Mouse (Mus musculus) right cerebral cortex, adult 2 months (tissue): ENCODE results near the gene Phf21a.
"Not testable (repeated sequence)": the region's sequence is repeated elsewhere in the genome, so short reads cannot be mapped to it uniquely, and the experiment has no call there.

Experiments
- DNase-seq, 2 experiments: peaks; one replicate each; pipeline ENCODE4 v3.0.0; 2021 to 2022; ENCODE audit warnings: low spot score in 2 of 2

The Phf21a gene

DNA sequence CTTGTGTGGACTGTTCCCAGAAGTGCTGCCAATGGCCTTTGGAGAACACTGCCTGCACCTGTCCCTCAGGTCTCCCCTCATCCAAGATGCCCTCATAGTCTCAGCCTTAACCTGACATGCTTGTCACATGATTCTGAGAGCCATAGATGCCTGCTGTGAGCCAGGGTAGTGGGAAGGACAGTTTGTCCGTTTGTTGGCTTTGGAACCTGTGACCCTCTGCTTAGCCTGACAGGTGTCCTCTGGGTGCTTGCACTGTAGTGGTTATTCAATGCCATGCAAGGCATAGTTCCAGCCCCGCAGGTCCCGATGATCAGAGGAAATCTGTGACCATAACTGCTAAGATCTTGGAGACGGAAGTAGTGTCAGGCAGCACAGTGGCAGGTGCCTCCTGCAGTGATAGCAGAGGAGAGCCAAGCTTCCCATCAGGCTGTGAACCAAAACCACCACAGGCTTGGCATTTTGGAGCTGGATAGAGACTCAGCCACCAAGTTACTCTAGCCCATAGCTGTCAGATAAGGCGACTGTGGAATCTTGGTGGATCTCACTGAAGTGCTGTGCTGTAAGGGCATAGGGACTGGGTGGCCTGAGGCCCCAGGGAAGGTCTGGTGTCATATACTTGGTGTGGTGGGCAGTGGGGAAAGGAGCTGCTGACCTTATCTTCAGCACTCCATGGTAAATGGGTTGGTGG is 289.1 kb downstream of the Phf21a start, which contains the start of gene 1700029I15Rik:
Gene 1700029I15Rik (plus strand): TSS at position 638 of the 688 bp plus-strand sequence.
- no peak for DNase-seq

DNA sequence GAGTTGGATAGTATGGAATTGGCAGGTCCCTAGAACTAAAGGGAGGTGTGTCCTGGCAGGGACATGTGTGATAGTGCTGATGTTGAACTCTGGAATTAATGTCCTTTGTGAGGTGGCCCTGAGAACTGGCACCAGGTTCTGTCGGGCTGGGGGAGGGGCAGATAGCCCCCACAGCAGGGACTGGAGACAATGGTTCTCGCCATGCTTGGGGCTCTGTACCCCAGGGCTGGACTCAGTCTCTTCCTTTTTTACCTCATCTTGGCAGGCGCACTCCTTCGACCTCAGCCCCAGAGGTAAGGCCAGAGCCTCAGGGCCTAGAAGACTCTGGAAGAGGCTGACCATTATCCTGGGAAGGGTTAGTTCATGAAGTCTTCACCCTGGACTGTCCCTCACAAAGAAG is 289.8 kb downstream of the Phf21a start:
- no peak for DNase-seq

DNA sequence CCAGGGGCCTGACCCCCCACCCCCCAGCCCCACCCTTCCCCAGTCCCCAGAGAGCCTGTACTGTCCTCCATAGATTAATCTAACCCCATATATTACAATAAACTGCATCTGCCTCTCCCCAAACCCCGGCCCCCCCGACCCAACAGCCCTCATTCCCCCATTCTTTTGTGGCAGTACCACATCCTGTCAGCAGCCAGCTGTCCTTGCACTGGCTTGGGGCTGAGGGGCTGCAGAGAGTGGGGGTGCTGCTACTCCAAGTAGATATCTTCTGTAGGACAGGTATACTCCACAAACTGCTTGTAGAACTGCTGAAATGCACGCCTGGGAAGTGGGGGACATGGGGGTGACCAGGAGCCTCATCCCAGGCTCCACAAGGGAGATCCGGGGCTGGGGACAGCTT is 291.2 kb downstream of the Phf21a start:
- DNase-seq, result no peak

DNA sequence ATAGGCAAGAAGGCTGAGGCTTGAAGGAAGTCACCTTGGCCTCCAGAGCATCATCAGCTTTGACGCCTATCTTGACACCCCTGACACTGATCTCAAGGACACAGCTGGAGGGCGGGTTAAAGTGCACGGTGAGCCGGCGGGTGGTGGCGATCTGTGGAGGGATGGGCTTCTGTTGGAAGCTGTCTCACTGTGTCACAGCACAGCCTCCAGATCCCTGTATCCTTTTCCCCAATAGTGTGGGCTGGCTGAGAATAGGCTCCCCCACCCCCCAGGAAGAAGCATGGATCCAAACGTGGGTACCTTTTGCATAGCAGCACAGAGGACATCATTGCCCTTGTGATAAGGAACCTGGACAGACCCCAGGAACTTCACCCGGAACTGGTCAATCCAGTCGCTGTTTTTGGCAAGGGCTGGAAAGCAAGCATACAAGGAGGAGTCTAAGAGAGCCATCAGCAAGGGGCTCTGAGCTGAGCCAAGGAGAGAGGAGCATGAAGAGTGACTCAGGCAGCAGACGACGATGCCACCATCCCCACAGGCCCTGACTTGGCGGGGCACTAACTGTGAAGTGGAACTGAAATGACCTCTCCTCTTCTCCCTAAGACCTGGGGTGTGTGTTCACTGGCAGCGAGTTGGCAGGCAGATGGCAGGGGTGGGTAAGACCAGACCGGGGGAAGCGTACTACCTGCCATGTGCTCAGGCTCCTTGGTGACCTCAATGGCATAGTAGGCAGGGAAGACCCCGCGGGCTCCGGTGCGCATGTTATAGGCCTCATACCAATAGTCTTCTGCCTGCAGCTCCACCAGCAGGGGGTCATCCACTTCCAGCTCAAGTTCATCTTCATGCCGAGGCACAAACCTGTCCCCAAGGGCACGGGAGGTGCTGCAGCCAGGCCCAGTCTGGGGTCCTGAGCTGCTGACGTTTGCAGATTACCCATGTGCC is 292.5 kb downstream of the Phf21a start:
- no peak for DNase-seq

DNA sequence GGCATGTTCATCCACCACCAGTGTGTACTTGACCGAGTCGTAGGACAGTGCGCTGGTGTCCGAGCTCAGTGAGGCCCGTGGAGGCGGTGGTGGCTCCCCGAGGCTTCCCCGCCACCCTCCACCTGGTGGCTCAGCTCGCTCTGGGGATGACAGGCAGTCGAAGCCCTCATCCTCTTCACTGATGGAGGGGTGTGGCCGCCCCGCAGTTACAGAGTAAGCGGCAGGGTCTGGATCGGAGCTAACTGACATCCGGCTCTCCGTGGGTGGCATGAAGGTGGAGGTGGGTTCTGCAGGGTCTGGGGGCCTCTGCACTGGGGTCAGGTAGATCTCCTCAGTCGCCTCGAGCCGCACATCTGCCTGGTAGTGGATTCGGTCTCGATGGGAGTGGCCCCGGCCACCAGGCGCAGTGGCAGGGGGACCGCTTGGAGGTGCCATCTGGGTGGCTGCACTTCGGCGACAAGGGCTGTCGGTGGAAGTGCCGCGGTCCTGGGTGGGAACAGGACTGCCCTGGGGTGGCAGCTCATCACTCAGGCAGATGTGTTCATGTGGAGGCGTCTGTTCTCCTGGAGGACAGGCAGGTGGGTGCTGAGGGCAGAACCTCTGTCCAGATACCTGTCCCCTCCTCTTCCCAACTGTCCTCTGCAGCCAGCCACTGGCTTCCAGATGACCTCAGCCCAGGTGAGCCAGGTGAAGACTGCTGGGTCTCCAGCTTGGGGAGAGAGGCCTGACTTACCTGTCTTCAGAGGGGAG is 294.1 kb downstream of the Phf21a start:
- DNase-seq, result no peak

DNA sequence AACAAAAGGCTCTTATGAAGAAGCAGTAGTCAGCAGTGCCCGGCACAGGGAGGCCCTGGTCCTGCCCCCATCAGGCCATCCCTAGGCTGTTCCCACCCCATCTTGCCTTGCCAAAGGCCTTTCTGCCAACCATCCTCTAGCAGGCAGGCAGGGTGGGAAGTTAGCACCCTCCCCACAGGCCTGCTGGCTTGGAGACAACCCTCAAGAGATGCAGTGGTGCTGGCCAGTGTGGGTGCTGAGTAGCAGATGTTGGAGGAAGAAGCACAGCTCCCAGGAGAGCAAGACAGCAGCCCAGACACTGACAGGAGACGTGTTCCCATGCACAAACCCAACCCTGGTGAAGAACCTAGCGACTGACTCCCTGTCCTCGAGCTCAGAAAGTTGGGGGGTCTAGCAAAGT is 294.7 kb downstream of the Phf21a start:
- DNase-seq, result peak; percentile 65 to 73

DNA sequence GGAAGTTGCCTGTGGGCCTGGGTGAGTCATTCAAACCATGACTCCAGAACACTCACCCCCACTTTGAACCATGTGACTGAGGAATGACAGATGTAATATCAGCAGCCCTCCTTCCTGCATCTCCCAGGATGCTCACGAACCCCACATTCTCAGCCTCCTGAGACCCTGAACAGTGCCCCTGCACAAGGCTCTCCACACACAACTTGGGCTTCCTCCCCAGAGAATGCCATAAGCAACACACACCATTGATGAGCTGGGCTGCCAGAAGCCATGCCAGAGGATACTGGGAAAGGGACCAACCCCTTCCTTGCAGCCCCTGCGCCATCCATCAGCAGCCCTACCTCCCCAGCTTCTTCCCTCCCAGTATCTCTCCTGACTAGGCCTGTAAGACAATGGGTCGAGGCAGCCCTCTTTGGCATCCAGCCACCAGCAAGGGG is 295.2 kb downstream of the Phf21a start:
- no peak for DNase-seq

DNA sequence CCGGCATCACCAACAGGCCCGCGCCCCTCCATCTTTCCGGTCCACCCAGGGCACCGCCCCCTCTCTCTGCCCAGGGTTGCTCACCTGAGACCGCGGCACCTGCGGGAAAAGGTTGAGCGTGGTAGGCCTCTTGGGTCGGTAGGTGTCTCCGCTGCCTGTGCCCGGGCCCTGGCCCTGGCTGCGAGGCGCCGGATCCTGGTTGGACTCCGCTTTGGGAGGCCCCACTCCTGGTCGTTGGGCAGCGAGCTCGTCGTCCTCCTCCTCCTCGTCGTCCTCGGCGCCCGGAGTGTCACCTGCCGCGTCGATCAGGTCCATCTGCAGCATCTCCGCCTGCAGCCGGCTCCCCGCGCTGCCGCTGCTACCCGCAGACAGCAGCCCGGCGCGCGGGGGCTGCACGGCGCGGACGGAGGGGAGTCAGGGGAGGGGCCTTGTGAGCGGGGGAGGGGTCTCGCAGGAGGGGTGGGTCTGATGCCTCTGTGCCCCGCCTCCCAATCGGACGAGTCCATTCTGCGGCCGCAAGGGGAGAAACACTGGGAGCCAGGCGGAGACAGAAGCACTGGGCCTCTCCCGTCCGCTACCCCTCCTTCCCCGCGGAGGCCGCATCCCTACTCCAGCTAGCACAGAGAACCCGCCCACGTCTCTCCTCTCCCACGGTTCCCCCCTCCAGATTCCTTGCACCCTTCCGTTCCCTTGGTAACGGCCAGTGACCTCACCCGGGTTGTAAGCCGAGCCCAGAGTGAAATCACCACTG is 296.1 kb downstream of the Phf21a start:
- DNase-seq, result peak; percentile 92 to 94

DNA sequence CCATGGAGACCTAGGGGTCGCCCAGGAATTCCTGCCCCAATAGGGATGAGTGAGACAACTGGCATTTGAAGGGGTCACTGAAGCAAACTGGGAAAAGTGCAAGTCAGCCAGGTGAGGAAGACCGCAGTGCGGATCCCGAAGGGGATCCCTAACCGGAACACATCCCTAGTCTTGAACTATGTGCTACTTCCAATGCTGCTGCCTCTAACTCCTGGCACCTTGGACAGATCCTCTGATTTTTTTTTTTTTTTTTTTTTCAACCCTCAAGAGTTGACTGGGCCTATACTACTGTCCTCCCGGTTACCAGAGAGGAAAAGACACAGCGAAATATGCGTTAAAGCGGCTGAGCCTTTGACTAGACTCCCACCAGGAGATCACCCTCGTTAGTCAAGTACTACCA is 296.7 kb downstream of the Phf21a start:
- no peak for DNase-seq

DNA sequence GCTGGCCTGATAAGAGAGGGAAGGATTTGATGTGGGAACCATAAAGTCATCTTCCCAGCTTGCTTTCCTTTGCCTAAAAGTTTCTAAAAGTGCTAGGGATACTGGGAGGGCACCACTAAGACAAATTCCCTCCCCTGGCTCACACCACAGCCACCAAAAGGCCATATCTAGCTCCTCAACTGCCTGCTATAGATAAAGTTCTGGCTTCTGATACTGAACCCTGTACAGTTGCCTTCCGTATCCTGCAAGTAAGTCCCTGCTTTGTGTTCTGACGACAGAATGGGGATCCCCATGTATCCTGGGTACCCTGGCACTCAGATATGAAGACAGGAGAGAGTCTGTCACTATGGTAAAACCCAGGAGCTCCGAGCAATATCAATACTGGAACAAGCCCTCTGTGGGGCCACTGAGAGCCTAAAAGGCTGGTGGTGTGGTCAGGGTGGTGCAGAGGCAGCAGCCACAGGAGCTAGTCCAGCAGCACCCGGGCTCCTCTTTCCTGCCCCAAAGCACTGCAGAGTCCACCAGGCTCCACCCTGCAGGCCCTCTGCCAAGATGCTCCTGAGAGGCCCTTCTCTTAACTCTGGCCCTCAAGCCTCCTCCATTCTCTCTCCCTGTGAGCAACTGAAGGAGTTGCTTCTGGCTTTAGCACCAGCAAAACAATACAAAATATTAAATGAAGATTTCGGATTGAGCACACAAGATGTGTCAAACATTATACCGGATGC is 297.5 kb downstream of the Phf21a start:
- no peak for DNase-seq

DNA sequence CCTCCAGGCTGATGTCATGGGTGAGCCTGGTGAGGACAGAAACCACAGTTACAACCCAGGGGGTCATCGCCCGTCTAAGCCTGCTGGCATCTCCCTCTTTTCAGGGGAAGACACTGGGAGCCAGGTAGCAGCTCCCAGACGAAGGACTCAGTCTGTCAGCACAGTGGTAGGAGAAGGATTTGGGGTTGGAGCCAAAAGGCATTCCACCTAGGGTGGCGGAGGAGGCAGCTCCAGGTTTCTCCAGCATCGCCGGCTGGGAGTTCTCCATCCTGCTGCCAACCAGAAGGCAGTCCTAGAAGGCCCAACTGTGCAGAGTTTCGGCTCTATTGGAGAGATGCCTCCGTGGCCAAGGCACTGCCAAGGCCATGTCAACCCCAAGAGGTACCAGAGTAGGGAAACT is 298.2 kb downstream of the Phf21a start:
- peak in 1 of 2 experiments; percentile 56 for DNase-seq

DNA sequence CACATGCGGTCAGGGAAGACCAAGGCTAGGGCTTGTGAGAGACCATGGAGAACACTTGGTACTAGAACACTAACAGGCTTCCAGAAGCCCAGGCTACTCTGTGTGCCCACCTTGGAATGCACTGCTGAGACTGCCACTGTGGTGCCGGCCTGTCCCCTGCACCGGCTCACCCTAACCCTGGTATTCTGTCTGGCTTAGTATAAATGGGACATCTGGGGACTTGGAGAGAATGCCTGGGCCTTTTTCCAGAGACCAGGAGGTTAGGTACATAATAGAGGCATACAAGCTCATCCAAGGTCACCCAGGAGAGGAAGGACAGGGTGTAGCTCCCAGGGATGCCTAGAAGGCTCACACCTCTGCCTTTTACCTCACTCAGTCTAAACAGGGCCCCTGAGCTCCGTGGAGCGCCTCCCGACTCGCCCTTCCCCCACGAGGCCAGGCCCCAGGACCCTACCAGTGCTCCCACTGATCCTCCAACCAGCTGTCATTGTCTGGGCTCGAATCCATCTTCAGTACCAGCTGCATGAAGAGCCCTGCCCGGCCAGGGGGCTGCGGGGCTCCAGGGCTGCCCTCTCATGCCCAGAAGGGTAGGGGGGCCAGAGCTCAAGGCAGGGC is 298.9 kb downstream of the Phf21a start:
- DNase-seq, result no peak

DNA sequence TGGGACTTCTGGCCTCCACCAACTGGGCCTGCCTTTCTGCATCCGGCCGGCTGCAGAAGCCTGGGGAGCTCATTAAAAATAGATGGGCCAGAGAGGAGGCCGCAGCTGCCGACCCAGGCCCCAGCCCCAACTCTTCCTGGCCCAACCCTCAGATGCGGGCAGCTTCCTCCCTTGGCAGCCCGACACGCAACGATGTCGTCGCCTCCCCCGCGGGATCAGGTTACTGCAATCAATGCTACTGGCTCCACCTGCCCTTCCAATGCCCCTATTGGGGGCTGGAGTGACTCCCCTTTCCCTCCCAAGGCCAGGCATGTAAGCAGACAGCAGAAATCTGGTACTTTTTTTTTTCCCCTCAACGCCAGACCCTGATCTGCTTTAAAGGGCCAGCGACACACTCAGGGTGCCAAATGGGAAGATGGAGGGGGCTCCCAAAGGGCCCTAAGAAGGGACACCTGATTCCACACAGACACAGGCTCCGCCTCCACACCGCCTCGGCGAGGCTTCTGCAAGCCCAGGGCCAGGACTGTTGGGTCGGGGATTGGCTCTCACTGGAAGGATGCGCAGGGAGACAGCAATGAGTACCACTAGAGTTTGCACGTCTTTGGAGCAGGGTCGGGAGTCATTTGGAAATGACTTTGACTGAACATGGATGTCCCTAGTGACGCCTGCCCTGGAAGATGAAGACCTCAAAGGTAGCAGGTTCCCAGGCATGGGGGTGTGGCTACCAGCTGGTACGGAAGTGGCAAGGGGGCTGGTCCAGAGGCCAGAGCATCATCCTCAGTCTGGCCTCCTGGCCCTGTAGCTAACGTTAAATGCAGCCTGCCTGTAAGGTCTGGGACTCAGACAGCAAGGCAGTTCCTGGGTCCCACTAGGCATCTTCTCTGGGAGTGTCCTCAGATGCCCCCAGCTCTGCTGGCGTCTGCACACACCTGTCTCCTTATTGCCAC is 299.7 kb downstream of the Phf21a start:
- DNase-seq, result no peak

DNA sequence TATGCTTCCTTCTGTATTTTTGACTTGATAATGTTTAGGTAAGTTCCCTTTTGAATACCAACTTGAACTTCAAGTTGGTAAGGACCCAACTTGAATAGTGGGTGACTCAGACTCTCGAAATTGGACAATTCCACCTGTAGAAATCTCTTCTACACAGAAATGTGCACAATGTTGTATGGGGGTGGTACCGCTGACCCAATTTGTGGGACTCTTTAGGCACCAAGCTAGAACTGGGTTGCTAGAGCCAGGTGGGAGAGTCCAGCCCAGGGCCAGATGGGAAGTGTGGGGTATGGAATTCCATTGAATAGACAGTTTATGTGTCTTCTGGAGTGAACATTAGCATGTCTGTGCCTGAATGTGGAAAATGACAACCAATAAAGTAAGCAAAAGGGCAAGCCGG is 302.6 kb downstream of the Phf21a start:
- no peak for DNase-seq

DNA sequence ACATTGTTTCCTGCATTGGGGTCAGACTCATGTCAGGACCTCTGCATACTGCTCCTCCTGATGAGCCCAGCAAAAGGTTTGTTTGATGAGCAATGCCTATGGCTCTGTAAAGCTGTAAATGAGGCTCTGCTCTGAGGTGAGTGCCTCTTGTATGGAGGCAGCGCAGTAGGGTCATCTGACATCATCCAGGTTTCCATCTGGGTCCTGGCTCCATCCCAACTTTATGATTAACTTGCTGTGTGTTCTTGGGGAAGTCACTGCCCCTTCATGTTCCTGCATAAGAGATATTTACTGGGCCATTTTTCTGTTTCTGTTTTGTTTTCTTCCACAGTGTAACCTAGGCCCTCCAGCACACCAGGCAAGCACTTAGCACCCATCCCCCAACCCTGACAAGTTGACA is 304.5 kb downstream of the Phf21a start:
- no peak for DNase-seq

DNA sequence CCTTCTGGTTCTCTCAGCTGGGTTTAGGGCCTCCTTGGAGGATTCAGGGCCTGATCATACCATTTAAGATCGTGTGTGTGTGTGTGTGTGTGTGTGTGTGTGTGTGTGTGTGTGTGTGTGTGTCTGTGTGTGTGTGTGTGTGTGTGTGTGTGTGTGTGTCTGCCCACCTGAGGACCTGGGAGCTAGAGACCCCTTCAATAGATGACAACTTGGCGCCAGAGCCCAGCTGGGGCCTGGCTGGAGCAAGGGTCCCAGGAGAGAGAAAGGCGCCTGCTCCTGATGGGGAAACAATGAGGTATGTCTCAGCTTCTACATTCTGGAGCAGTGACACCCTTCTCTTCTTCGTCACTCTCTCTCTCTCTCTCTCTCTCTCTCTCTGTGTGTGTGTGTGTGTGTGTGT is 307.0 kb downstream of the Phf21a start:
- DNase-seq, result not testable (repeated sequence)

DNA sequence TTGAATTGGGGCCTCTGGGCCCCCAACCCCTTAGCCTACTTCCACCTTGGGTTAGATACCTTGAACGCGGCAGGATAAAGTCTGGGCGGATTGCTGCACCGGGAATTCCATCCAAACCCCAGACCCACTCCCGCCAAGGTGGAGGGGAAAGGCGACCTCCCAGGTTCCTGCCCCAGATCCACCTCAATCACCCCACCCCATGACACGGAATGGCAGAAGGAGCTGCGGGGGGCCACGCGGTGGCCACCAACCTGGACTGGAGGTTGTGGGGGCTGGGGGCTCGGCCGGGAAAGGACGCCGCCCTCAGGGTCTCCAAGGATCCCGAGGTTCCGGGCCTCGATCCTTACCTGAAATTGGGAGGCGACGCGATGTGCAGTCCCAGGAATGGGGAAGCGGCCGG is 307.8 kb downstream of the Phf21a start:
- no peak for DNase-seq

DNA sequence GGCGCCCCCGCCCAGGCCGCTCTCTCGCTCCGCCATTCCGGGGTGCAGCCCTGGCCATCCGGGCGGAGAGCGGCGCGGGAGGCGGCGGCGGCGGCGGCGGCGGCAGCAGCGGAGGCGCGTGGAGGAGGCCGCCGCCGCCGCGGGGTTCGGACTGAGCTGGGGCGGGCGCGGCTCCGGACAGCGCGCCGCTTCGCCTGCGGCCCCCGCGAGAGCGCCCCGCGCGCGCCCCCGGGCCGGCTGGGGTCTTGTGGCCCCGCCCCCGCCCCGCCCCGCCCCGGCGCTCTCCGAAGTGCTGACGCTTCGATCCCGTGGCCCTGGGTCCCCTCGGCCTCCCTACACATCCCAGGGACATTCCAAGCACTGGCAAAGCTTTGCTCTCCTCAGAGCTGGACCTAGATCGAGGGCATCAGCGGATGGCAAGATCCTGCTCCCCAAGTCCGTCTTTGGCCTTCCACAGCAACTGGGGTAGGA is 308.2 kb downstream of the Phf21a start, which contains the start of gene Mapk8ip1:
Gene Mapk8ip1 (minus strand): TSS at position 173 of the 471 bp plus-strand sequence.
- no peak for DNase-seq
